Mouse (Mus musculus) limb, embryonic 14.5 days (tissue): ENCODE measurements around the gene Raver1. TPM values are rescaled to one million over a fixed set of nuclear protein-coding genes. Genes with fewer than 3 reads are reported as not detected.

Experiments
- ATAC-seq: fragments of 200-750 bp; cut with Nextera tagmentation; 2 replicates; pipeline ENCODE4 v1.8.0; 2017; ENCODE audit warnings: low read depth, moderate number of reproducible peaks, moderate TSS enrichment; ENCODE audit not compliant: low FRiP score
- DNase-seq: peaks from one replicate; pipeline ENCODE4 v3.0.0-alpha.2; 2015; ENCODE audit warnings: low spot score
- H3K27ac ChIP-seq: fragments of 300-500 bp; sonication (generic); replicated peaks from 2 replicates; pipeline ENCODE4 v1.5.1; 2014; ENCODE audit warnings: low read depth, mild to moderate bottlenecking, low read length, moderate library complexity, mixed read lengths
- H3K27me3 ChIP-seq: fragments of 300-500 bp; sonication (generic); 2 replicates; pipeline ENCODE4 v1.6.1; 2014; ENCODE audit warnings: low read length, mixed read lengths; ENCODE audit not compliant: control insufficient read depth, insufficient read depth
- H3K36me3 ChIP-seq: fragments of 300-500 bp; sonication (generic); 2 replicates; pipeline ENCODE4 v1.6.1; 2014; ENCODE audit warnings: mild to moderate bottlenecking, low read length, moderate library complexity, mixed read lengths; ENCODE audit not compliant: control insufficient read depth, insufficient read depth
- H3K4me1 ChIP-seq: fragments of 300-500 bp; sonication (generic); 2 replicates; pipeline ENCODE4 v1.6.1; 2014; ENCODE audit warnings: antibody characterized with exemption, low read length, mixed read lengths; ENCODE audit not compliant: control insufficient read depth, insufficient read depth
- H3K4me2 ChIP-seq: fragments of 300-500 bp; sonication (generic); replicated peaks from 2 replicates; pipeline ENCODE4 v1.6.1; 2014; ENCODE audit warnings: low read depth, mild to moderate bottlenecking, low read length, moderate library complexity; ENCODE audit not compliant: severe bottlenecking
- H3K4me3 ChIP-seq: fragments of 300-500 bp; sonication (generic); replicated peaks from 2 replicates; pipeline ENCODE4 v1.5.1; 2014; ENCODE audit warnings: low read length
- H3K9ac ChIP-seq: fragments of 300-500 bp; sonication (generic); 2 replicates; pipeline ENCODE4 v1.6.1; 2014; ENCODE audit warnings: mild to moderate bottlenecking, low read depth, low read length, moderate library complexity; ENCODE audit not compliant: severe bottlenecking
- H3K9me3 ChIP-seq: fragments of 300-500 bp; sonication (generic); 2 replicates; pipeline ENCODE4 v1.6.1; 2016; ENCODE audit warnings: low read length; ENCODE audit not compliant: control insufficient read depth
- POLR2A ChIP-seq: fragments of 200-500 bp; IDR thresholded peaks from 2 replicates; pipeline ENCODE4 v1.8.0; 2012; ENCODE audit warnings: inconsistent platforms, mild to moderate bottlenecking, moderate library complexity, borderline replicate concordance; ENCODE audit not compliant: insufficient read depth, insufficient read length; ENCODE audit errors: extremely low read depth
- WGBS: fragments of 180-500 bp; shearing (Covaris S2); extraction: QIAGEN DNeasy Blood & Tissue Kit; methylation state at CpG from one replicate; pipeline ENCODE4 v1.1.7; 2014; 5-methylcytosine and 5-hydroxymethylcytosine counted together
- polyA plus RNA-seq, 2 experiments: library from polyadenylated mRNA; depleted of rRNA in 1 of 2; stranded (reverse) in 1 of 2; unstranded in 1 of 2; fragments of >200 nt; fragmentation: Nextera tagmentation in 1 of 2; extraction: Ambion mirVana in 1 of 2; gene quantifications; 2 replicates each; pipeline versions ENCODE4 v1.2.1 to v1.2.3; 2012 to 2014

The Raver1 gene
- polyA plus RNA-seq, 2 experiments = 76.3 to 94.0 TPM

- no peak overlapping the region for H3K27ac ChIP-seq
- WGBS = 93% methylated on average over 8 of the region's 9 CpGs
- no peak for ATAC-seq
Observed at GRCm38 (mm10) chr9:21081127-21081526, 10.7 kb downstream of the Raver1 start.

GRCm38 (mm10) chr9:21075625-21076024 is 16.2 kb downstream of the Raver1 start:
- no peak overlapping the region for H3K9ac ChIP-seq
- H3K27me3 ChIP-seq = no peaks in the 10 kb centered on the region
- peaks cover 72% of the 10 kb centered on the region for H3K36me3 ChIP-seq
- no peak overlapping the region for H3K4me3 ChIP-seq
- 88% methylated on average over 3 of the region's 3 CpGs for WGBS
- H3K4me1 ChIP-seq = 0 out of 2 replicates have a peak, but pooled peaks cover 6% of the 10 kb centered on the region
- no peak for ATAC-seq
- TF ChIP-seq POLR2A = no peak
- no peak overlapping the region for H3K4me2 ChIP-seq
- H3K9me3 ChIP-seq = no peaks in the 10 kb centered on the region
- DNase-seq = no peak
- no peak overlapping the region for H3K27ac ChIP-seq

More at GRCm38 (mm10) chr9:21081127-21081526, 10.7 kb downstream of the Raver1 start:
- Histone ChIP-seq H3K4me1 (no peaks in the 10 kb centered on the region), H3K27me3 (no peaks in the 10 kb centered on the region), H3K9ac (no peak overlapping the region), H3K4me3 (no peak overlapping the region), H3K36me3 (peaks cover 95% of the 10 kb centered on the region), H3K4me2 (no peak overlapping the region), H3K9me3 (no peaks in the 10 kb centered on the region)
- DNase-seq = no peak
- TF ChIP-seq POLR2A = no peak

GRCm38 (mm10) chr9:21074173-21074572 is 17.6 kb downstream of the Raver1 start:
- H3K27me3 ChIP-seq = no peaks in the 10 kb centered on the region
- WGBS = 84% methylated on average over 1 of the region's 1 CpGs
- no peak for ATAC-seq
- H3K9ac ChIP-seq = no peak overlapping the region
- H3K36me3 ChIP-seq = peaks cover 64% of the 10 kb centered on the region
- no peak overlapping the region for H3K4me2 ChIP-seq
- H3K4me1 ChIP-seq = 0 out of 2 replicates have a peak, but pooled peaks cover 6% of the 10 kb centered on the region
- no peak for DNase-seq
- H3K9me3 ChIP-seq = no peaks in the 10 kb centered on the region
- H3K4me3 ChIP-seq = no peak overlapping the region; the same call in 1 of the 2 replicates
- H3K27ac ChIP-seq = no peak overlapping the region
- no peak for TF ChIP-seq POLR2A

GRCm38 (mm10) chr9:21073044-21073840 is 18.6 kb downstream of the Raver1 start, which contains the start of the genes Gm49373 and Fdx1l:
Gene Gm49373 (minus strand): TSS chr9:21073096.
Gene Fdx1l (minus strand): TSS chr9:21073614.
- Histone ChIP-seq H3K27me3 (no peaks in the 10 kb centered on the region), H3K27ac (peak within 1 kb of the TSS; percentile 6), H3K4me2 (peak within 1 kb of the TSS; percentile 84), H3K4me1 (0 out of 2 replicates have a peak, but pooled peaks cover 6% of the 10 kb centered on the region), H3K36me3 (peaks cover 54% of the 10 kb centered on the region), H3K9ac (peak within 1 kb of the TSS; percentile 87), H3K9me3 (no peaks in the 10 kb centered on the region), H3K4me3 (peak within 1 kb of the TSS; percentile 89)
- 2% methylated on average over 58 of the region's 58 CpGs for WGBS
- peak; percentile 93 for ATAC-seq
- DNase-seq = peak; percentile 90
- TF ChIP-seq POLR2A = 0 out of 2 replicates have a peak, but pooled peaks have one; percentile 34

GRCm38 (mm10) chr9:21072641-21073040 is 19.2 kb downstream of the Raver1 start:
- DNase-seq = peak; percentile 7
- Histone ChIP-seq H3K4me3 (peak overlapping the region; percentile 89), H3K9me3 (no peaks in the 10 kb centered on the region), H3K9ac (peak overlapping the region; percentile 87), H3K27me3 (no peaks in the 10 kb centered on the region), H3K4me2 (peak overlapping the region; percentile 84), H3K36me3 (peaks cover 52% of the 10 kb centered on the region), H3K27ac (no peak overlapping the region; the same call in 1 of the 2 replicates), H3K4me1 (0 out of 2 replicates have a peak, but pooled peaks cover 6% of the 10 kb centered on the region)
- WGBS = 20% methylated on average over 4 of the region's 4 CpGs
- no peak for TF ChIP-seq POLR2A
- peak; percentile 1; the same call in 1 of the 2 replicates for ATAC-seq
